Mouse (Mus musculus): ENCODE results near the gene Isg15. TPM values are rescaled to one million over a fixed set of nuclear protein-coding genes. Genes with fewer than 3 reads are reported as not detected.
A peak's percentile ranks its signal among the peaks of the same experiment; 100 is the strongest.

Isg15 gene
- polyA plus RNA-seq (2011; ENCODE audit: insufficient read length, low read depth, missing spikeins), result 71.0 and 85.7 TPM in 2 replicates

DNA sequence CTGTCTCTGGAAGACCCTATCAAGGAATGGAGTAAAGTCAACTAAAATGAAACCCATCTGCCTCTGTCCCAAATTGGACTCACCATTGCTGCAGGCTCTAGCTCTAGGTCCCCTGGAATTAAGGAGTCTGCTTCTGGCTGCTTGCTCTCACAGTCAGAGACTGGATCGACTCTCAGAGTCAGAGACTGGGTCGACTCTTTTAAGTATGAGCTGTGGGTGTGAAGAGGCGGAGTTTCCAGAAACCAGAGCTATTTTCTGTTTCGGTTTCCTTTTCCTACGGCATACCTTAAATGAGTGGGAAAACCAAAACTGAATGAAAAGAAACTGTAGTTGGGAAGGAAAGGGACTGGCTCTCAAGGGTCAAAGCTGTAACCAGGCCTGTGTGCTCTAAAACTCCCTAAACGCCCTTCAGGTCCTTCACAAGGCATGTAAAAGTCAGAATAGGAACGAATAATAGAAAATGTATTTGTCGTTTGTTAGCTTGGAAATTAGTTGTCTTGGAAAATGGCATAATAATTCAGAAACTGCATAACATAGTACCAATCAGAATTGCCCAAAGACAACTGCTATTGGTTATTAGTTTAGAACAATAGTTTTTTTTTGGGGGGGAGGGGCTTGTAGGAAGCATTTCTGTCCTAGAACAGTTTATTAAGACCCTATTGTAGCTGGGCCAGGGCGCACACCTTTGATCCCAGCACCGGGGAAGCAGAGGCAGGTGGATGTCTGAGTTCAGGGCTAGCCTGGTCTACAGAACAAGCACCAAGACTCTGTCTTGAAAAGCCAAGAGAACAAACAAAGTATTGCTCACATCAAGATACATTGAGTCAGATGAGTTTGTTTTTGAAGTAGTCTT is at the start of gene Isg15:
Isg15 (minus strand) TSS at position 196 of the 853 bp plus-strand sequence.
- Histone ChIP-seq H3K4me1 (ENCODE audit: control insufficient read depth, insufficient read depth, low read length) (peaks cover 6% of the 10 kb centered on the region; the same call in 1 of the 2 replicates), H3K27ac (ENCODE audit: insufficient read depth, low read length) (peak within 1 kb of the TSS; percentile 83), H3K4me3 (ENCODE audit: insufficient read depth, low read length) (peak within 1 kb of the TSS; percentile 33)
- TF ChIP-seq POLR2A (IDR thresholded peaks at IDR 0.05; ENCODE audit: low read depth, low read length) (peak; percentile 94), CTCF (IDR thresholded peaks at IDR 0.05; ENCODE audit: borderline replicate concordance, insufficient read depth, low read length) (no peak)

DNA sequence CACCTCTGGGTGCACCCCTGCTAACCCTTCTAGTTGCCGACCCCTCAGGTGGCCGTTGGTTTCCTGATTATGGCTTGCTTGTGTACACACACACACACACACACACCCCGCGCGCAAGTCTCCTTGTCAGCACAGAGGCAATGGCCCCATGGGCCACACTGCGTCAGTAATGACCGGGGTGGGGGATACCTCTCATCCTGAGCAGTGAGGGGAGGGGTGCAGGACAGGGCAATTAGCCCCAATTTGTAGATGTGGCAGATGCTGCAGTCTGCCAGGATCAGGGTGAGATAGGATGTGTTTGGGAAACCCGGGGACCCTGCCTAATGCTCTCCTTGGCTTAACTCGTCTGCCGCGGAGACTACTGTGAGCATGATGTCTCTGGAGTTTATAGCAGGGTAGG is 48.9 kb upstream of the Isg15 start:
- TF ChIP-seq CTCF (IDR thresholded peaks at IDR 0.05; ENCODE audit: borderline replicate concordance, insufficient read depth, low read length) (no peak), POLR2A (IDR thresholded peaks at IDR 0.05; ENCODE audit: low read depth, low read length) (no peak)
- H3K4me1 ChIP-seq (ENCODE audit: control insufficient read depth, insufficient read depth, low read length), result no peaks in the 10 kb centered on the region
- no peak overlapping the region for H3K27ac ChIP-seq (ENCODE audit: insufficient read depth, low read length)
- H3K4me3 ChIP-seq (ENCODE audit: insufficient read depth, low read length), result no peak overlapping the region

DNA sequence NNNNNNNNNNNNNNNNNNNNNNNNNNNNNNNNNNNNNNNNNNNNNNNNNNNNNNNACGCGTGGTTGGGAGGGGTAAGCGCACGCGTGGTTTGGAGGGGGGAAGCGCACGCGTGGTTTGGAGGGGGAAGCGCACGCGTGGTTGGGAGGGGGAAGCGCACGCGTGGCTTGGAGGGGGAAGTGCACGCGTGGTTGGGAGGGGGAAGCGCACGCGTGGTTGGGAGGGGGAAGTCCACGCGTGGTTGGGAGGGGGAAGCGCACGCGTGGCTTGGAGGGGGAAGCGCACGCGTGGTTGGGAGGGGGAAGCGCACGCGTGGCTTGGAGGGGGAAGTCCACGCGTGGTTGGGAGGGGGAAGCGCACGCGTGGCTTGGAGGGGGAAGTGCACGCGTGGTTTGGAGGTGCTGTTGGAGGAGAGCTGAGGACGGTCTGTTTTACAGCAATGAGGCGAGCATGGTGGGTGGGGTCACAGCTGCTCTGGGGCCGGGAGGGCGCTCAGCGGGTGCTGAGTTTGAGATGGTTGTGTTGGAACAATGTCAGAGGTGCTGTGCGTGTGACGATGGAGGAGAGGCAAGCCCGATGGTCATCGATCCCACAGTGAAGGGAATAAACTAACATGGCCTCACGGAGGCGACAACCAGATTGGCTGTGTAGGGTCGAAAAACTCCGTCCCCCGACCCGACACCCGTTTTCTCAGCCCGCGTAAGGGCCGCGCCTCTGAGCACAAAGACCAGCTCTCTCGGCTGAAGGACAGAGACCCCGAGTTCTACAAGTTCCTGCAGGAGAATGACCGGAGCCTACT is 36.2 kb upstream of the Isg15 start:
- no peak overlapping the region for H3K27ac ChIP-seq (ENCODE audit: insufficient read depth, low read length)
- TF ChIP-seq POLR2A (IDR thresholded peaks at IDR 0.05; ENCODE audit: low read depth, low read length) (no peak), CTCF (IDR thresholded peaks at IDR 0.05; ENCODE audit: borderline replicate concordance, insufficient read depth, low read length) (no peak)

DNA sequence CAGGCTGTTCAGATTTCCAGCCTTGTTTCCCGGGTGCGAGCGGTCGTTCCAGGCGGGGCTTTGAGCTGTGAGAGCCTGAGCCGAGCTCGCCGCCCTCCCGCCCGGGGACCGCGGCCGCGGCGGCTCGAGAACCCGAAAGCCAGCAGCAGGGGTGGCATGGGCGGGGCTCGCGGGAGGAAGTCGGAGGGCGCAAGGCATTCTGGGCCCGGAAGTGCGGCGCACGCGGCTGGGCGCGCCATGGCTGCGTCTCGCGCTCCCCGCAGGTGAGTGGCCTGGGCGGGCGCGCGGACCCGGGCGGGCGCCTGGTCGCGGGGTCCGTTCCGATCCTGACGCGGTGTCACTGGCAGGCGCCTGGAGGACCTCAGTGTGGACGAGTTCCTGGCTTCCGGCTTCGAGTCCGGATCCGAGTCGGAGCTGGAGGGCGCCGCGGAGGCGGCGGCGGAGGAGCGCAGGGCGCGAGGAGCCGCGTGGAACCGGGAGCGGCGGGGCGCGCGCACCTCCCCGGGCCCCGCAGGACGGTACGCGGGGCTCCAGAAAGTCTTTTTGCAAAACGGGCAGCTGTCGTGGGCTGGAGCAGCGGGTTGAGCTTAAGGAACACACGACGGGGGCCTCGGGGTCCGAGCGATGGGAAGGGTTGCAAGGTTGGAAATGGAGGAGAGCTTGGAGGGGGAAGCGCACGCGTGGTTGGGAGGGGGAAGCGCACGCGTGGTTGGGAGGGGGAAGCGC is 35.4 kb upstream of the Isg15 start, which contains the start of gene Noc2l:
Noc2l (plus strand) TSS at position 203 of the 726 bp plus-strand sequence.
- H3K27ac ChIP-seq (ENCODE audit: insufficient read depth, low read length), result peak within 1 kb of the TSS; percentile 68
- peak within 1 kb of the TSS; percentile 90 for H3K4me3 ChIP-seq (ENCODE audit: insufficient read depth, low read length)
- no peaks in the 10 kb centered on the region for H3K4me1 ChIP-seq (ENCODE audit: control insufficient read depth, insufficient read depth, low read length)
- TF ChIP-seq POLR2A (IDR thresholded peaks at IDR 0.05; ENCODE audit: low read depth, low read length) (peak; percentile 70), CTCF (IDR thresholded peaks at IDR 0.05; ENCODE audit: borderline replicate concordance, insufficient read depth, low read length) (no peak)

More for the DNA sequence above, 36.2 kb upstream of the Isg15 start:
- Histone ChIP-seq H3K4me3 (ENCODE audit: insufficient read depth, low read length) (peak overlapping the region; percentile 90), H3K4me1 (ENCODE audit: control insufficient read depth, insufficient read depth, low read length) (no peaks in the 10 kb centered on the region)

DNA sequence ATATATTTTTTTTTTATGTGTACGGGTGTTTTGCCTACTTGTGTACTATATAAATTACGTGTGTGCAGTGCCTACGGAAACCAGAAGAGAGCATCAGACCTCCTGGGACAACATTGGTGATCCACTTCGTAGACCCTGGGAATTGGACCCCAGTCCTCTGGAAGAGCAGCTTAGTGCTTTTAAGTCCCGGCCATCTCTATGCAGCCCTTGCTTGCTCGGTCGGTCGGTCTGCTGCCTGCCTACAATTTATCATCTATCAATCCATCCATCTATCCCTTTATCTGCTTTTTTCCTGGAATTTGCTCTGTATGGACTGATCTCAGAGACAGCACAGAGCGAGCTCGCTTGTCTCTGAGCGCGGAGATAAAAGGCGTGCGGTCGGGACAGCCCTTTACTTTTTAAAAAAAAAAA is 34.7 kb upstream of the Isg15 start:
- Histone ChIP-seq H3K4me3 (ENCODE audit: insufficient read depth, low read length) (peak overlapping the region; percentile 41), H3K27ac (ENCODE audit: insufficient read depth, low read length) (peak overlapping the region; percentile 55), H3K4me1 (ENCODE audit: control insufficient read depth, insufficient read depth, low read length) (no peaks in the 10 kb centered on the region)
- TF ChIP-seq POLR2A (IDR thresholded peaks at IDR 0.05; ENCODE audit: low read depth, low read length), result no peak
- no peak for TF ChIP-seq CTCF (IDR thresholded peaks at IDR 0.05; ENCODE audit: borderline replicate concordance, insufficient read depth, low read length)

DNA sequence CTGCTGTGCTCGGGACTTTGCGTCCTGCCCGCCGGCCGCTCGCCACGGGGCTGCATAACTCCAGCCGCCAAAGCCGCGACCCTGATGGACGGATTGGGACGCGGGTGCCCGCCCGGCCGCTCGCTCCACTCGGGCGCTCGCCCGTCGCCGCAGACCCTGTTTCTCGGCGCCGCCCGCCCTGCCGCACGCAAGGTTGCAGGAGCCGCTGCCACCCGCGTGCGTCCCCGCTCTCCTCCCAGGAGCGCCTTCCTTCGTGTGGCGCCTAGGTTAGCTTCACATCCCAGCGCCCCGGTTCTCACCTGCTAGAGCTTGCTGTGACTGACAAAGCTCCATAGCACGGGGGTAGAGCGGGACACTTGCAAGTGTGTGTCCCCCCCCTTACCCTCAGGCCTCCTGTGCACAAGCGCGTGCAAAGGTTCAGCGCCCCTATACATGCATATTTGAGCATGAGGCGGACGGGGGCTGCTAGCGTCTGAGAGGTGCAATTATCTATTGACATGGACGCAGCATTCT is 34.1 kb upstream of the Isg15 start, which contains the start of gene Plekhn1:
Plekhn1 (minus strand) TSS at position 157 of the 513 bp plus-strand sequence.
- H3K4me3 ChIP-seq (ENCODE audit: insufficient read depth, low read length), result peak within 1 kb of the TSS; percentile 74
- H3K27ac ChIP-seq (ENCODE audit: insufficient read depth, low read length), result peak within 1 kb of the TSS; percentile 55
- H3K4me1 ChIP-seq (ENCODE audit: control insufficient read depth, insufficient read depth, low read length), result no peaks in the 10 kb centered on the region
- TF ChIP-seq POLR2A (IDR thresholded peaks at IDR 0.05; ENCODE audit: low read depth, low read length), result peak; percentile 43
- no peak for TF ChIP-seq CTCF (IDR thresholded peaks at IDR 0.05; ENCODE audit: borderline replicate concordance, insufficient read depth, low read length)

DNA sequence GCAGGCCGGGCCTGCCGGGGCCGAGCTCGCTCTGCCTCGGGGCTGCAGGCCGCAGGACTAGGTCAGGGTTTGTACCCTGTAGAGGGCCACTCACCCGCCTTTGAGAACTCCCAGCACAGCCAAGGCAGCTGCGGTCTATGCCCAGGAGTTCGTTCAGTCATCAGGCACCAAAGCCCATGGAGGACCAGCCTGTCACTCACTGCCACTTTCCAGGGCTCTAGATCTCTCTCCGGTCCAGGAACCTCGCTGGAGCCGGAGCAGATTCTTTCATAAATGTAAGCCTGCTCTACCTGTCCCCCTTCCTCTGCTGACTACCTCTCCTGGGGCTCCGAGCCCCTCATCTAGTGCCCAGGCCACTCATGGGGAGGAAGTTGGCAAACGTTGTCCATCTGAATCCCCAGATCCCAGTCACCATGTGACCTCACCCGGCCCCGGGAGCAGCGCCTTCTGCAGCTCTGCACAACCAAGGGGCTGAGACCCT is 33.4 kb upstream of the Isg15 start:
- H3K27ac ChIP-seq (ENCODE audit: insufficient read depth, low read length), result no peak overlapping the region
- peaks cover 1% of the 10 kb centered on the region; the same call in 1 of the 2 replicates for H3K4me1 ChIP-seq (ENCODE audit: control insufficient read depth, insufficient read depth, low read length)
- TF ChIP-seq CTCF (IDR thresholded peaks at IDR 0.05; ENCODE audit: borderline replicate concordance, insufficient read depth, low read length), result no peak
- no peak; the same call in 1 of the 2 replicates for TF ChIP-seq POLR2A (IDR thresholded peaks at IDR 0.05; ENCODE audit: low read depth, low read length)
- H3K4me3 ChIP-seq (ENCODE audit: insufficient read depth, low read length), result peak overlapping the region; percentile 74

DNA sequence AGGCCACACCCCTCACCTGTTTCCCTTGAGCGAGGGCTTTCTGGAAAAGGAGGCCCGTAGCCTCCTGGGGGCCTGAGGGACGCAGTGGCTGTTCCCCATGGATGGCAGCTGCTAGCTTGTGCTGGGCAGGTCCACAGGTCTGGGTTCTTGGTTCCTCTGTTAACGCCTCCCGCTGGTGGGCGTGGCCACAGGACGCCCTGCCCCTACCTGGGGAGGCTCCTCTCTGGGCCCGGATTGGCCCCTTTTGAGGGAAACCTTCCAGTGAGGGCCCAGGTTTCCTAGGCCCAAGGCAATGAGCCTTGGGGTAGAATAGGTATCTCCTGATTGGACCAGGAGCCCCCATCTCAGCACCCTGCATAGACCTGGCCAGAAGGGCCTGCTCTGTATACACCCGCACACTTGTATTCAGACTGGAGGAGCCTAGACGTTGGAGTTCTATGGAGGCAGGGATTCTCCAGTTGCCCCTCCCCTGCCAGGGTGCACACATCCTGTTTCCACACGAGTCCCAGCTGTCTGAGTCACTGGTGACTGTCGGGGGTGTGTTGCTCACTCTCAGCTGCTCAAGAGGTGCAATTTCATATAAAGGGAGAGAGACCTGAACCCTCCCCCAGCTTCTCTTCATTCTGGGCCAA is 27.9 kb upstream of the Isg15 start:
- peak overlapping the region; percentile 36; the same call in 1 of the 2 replicates for H3K27ac ChIP-seq (ENCODE audit: insufficient read depth, low read length)
- peak overlapping the region; percentile 19 for H3K4me3 ChIP-seq (ENCODE audit: insufficient read depth, low read length)
- TF ChIP-seq POLR2A (IDR thresholded peaks at IDR 0.05; ENCODE audit: low read depth, low read length), result peak; percentile 47
- no peak for TF ChIP-seq CTCF (IDR thresholded peaks at IDR 0.05; ENCODE audit: borderline replicate concordance, insufficient read depth, low read length)
- H3K4me1 ChIP-seq (ENCODE audit: control insufficient read depth, insufficient read depth, low read length), result peaks cover 4% of the 10 kb centered on the region; the same call in 1 of the 2 replicates

Data from embryonic fibroblast, embryonic 13.5 days (primary cell).